Mouse (Mus musculus) spleen, postnatal 36 days (tissue): Measurements from ENCODE around the gene Pus7l.
"Not testable (repeated sequence)": the region's sequence is repeated elsewhere in the genome, so short reads cannot be mapped to it uniquely, and the experiment has no call there.

Experiments
- DNase-seq, 2 experiments: peaks; one replicate each; pipeline ENCODE4 v3.0.0; 2022; ENCODE audit warnings: low spot score in 2 of 2, mixed read lengths in 1 of 2

Gene Pus7l

DNA sequence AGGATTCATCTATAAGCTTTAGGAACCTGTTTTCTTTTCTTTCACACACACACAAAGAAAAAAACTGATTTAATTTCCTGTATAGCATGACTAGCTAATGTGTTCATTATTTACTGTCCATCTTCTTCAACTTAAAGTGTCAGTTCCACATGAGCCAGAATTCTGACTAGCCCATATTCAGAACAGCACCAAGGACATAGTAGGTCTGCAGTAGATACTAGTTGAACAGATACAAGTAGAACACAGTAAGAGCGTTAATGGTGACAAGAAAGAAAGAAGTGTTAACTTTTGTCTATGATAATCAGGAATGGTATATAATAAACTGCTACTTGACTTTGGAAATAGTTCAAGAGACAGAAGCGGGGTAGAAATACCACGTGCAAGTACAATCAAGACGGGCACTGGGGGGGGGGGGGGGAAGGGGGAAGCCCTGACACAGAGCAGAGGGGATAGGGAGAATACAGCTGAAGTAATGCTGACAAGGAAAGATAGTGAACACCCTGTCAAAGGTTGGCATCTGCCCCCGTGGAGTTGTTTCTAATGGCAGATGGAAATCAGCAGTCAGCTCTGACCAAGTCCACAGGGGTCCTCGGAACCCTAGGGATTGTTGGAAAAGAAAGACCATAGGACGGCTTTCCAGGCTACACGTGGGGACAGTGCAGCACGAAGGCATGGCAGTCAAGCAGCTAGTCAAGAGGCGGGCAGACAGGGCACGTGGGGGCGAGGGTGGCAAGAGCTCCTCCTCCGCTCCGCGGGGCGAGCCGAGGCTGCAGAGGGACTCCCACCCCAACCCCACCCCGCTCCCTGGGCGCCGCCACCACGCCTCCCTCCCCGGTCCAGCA is 559 bp downstream of the Pus7l start:
- DNase-seq, result no peak

DNA sequence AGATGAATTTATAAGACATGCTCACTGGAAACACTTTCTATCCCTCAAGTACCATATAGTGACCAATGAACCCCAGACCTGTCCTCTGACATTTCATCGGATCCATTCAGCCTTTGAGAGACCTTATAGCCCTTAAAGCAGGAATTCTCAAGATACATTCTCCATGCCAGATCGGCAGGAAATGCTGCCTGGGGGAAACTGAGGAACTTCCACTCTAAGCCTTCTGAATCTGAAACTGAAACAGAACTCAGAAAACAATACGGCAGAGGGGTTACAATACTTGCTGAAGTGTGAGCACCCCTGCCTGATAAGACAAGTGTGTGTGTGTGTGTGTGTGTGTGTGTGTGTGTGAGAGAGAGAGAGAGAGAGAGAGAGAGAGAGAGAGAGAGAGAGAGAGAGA is 4.1 kb downstream of the Pus7l start:
- DNase-seq, result no peak

- DNase-seq, result no peak
These were observed 7.8 kb downstream of the Pus7l start for GRCm38 (mm10) chr15:94535521-94535920.

DNA sequence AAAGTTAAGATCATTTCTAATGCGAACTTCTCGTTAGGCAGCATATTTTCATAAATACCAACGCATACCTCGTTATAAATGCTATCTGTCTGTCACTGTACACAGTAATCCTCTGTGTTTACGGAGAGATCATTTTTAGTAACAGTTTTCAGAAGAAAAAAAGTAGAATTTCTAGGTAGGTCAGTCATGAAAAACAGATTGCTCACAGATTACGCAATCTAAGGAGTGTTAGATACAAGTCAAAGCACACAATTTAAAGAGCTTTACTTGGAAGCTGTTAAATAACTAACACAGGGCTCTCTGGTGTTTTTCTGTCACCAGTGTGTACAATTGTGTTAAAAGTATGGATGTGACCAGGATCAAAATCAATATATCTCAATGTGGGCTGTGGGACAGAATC is 10.4 kb downstream of the Pus7l start:
- DNase-seq, result no peak

DNA sequence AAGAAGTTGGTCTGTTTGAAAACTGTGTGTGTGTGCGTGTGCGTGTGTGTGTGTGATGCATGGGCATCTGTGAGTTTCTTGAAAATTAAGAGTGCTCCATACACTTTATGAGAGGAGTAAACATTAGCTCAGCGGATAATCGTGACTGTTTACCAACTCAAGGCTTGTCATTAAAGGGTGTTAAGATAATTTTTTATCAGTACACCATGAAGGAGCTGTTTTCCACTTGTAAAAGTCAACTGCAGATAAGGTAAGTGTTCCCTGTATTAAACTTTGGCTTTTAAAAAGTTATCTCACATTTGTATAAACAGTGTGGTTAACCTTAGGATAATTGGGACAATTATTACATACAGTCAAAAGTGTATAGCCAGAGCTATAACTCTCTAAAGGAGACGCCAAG is 11.0 kb downstream of the Pus7l start:
- no peak for DNase-seq

- no peak for DNase-seq
These were observed 12.8 kb downstream of the Pus7l start for GRCm38 (mm10) chr15:94530519-94530918.

GRCm38 (mm10) chr15:94524956-94525355 is 18.4 kb downstream of the Pus7l start:
- DNase-seq, result no peak

GRCm38 (mm10) chr15:94523251-94523650 is 20.1 kb downstream of the Pus7l start:
- DNase-seq, result no peak

DNA sequence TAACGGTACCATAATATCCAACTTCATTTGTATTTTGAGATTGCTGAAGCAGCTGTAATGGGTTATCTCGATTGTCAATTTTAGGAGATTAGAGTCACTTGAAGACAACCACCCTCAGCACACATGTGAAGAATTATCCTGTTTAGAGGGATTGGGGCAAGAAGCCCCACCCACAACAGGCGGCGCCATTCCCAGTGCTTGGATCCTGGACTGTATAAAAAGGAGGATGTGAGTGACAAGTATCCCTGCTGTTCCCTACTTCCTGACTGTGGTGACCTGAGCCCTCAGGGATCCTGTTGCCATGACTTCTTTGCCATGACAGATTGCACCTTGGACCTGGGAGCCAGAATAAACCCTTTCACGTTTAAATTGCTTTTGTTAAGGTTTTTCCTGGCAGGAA is 22.4 kb downstream of the Pus7l start:
- DNase-seq, result no peak

GRCm38 (mm10) chr15:94520205-94520900 is 23.0 kb downstream of the Pus7l start:
- no peak for DNase-seq

DNA sequence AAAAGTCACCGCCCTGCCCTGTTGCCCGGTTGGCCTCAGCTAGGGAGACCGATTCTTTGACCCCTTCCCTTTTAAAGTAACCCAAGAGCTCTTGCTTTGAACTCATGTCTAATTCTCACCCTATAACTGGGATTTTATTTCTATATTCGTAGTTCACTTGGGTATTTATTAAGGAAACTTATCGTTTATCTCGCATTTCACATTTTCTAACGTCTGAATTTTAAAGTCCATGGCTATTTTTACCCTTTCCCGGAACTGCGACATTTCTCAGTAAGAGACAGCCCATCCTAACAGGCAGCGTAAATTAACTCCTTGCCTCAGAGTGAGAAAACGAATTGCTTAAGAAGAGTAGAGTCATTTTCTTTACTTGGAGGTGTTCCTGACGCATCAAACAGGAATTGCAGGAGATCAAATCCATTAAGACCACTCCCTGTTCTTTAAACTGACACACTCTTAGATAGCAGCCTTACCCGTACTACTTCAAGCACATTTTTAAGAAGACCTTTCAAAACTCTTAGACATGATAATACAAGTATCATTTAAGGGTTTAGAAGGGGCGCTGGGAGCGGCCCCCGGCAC is 25.3 kb downstream of the Pus7l start:
- DNase-seq, result no peak

GRCm38 (mm10) chr15:94503451-94504215 is 39.7 kb downstream of the Pus7l start:
- no peak for DNase-seq

DNA sequence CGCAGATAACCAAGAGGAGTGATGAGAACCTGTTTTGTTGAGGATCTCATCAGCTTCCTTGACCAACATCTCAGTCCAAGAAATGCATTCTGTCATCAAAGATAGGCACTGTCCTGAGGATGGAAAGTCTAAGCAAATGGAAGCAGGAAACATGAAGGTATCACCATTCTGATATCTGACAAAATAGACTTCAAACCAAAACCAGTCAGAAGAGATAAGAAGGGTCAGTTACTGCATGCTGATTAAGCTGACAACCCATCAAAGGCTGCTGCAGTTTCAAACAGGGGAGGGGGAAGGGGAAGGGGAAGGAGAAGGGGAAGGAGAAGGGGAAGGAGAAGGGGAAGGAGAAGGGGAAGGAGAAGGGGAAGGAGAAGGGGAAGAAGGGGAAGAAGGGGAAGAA is 44.1 kb downstream of the Pus7l start:
- DNase-seq, result no peak

GRCm38 (mm10) chr15:94495936-94496335 is 47.4 kb downstream of the Pus7l start:
- no peak for DNase-seq

DNA sequence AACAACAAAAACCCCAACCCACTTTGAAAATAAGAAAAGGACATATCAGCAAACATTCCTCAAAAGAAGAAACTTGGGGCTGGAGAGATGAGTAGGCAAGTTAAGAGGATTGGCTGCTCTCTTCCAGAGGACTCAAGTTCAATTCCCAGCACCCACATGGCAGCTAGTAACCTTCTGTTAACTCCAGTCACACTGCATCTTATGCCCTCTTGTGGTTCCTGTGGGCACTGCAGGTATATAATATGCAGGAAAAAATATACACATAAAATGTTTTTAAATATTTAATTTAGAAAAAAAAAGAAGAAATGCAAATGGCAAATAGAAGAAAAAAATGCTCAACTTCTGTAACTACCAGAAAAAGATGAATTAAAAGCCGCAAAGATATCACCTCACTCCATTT is 48.9 kb downstream of the Pus7l start:
- no peak for DNase-seq

- no peak for DNase-seq
These were observed 53.9 kb downstream of the Pus7l start for GRCm38 (mm10) chr15:94489433-94489832.

DNA sequence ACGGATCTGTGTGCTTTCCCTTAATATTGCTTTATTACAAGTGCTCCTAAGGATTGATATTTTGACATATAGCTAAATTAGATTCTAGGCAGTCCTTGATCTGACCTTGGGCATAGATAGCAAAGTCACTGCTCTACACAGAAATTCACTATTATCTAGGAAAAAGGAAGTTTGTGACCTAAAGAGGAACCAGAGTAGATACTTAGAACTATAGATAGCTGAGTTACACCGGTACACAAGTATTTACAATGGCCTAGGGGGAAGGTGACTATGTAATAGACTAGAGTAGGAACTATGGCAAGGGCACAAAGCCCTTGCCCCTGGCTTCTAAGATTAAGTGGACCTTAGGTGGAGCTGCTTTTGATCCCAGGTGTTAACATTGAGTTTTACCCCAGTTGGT is 55.3 kb downstream of the Pus7l start:
- DNase-seq, result not testable (repeated sequence)

DNA sequence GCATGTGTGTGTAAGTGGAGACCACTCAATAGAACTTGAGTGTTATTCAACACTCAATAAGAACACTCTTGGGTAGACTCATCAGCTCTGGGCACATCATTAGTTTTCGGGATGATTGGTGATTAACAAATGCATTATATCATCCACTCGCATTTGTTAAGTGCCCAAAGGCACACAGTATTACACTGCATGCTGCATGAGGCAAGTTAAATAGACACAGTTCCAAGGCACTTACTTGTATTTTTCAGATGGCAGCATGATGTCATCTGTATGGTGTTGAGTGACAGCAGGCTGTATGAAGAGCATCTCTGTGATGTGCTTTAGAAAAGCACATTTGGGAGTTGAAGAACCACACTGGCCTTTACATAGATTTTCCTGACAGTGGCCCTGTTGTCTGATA is 60.8 kb downstream of the Pus7l start:
- DNase-seq, result no peak

DNA sequence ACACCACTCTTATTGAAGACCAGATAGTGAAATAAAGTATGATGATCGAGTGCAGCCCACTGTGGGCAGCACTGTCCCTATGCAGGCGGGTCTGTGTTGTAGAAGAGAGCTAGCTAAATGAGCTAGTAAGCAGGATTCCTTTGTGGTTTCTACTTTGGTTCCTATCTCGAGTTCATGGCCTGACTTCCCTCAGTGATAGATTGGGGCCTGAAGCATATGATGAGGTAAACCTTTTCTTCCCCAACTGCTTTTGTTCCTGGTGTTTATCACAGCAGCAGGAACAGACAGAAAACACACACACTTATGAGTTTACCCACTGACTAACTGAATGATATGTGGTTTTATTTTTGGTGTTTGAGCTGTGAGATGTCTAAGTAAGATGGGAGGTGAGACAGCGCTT is 62.6 kb downstream of the Pus7l start:
- no peak for DNase-seq

DNA sequence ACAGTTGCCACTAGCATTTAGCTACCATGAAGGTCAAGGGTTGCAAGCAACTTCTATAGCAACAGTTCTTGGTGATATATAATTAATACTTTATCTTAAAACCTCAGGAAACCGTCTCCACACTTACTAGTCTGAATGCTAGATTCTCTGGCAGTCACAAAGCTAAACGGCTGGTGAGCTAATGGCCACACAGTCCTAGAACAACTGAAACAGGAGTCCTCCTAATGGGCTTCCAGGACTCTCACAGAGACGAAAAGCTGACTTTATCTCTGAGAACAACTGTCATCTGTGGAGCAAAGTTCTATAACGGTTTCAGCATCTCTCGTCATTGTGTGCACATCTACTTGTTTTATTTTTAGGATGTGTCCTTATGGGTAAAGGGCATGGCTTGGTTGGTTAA is 63.1 kb downstream of the Pus7l start:
- no peak for DNase-seq

- no peak for DNase-seq
These were observed 63.7 kb downstream of the Pus7l start for GRCm38 (mm10) chr15:94479513-94480136.

GRCm38 (mm10) chr15:94478706-94479105 is 64.6 kb downstream of the Pus7l start:
- DNase-seq, result peak; percentile 32 to 42
